Mouse (Mus musculus) cortical plate, adult 2 months (tissue): ENCODE data around the gene Sv2b. TPM values are rescaled to one million over a fixed set of nuclear protein-coding genes. Genes with fewer than 3 reads are reported as not detected.
"Not testable (repeated sequence)": the region's sequence is repeated elsewhere in the genome, so short reads cannot be mapped to it uniquely, and the experiment has no call there.

Experiments
- H3K27ac ChIP-seq: fragments of 200-500 bp; 2 replicates; pipeline ENCODE4 v1.5.1; 2012; ENCODE audit warnings: low read length, control low read depth, inconsistent platforms; ENCODE audit not compliant: insufficient read depth
- H3K4me1 ChIP-seq: fragments of 200-500 bp; 2 replicates; pipeline ENCODE4 v1.6.1; 2011; ENCODE audit warnings: low read length; ENCODE audit not compliant: control insufficient read depth, insufficient read depth
- H3K4me3 ChIP-seq: fragments of 200-500 bp; 2 replicates; pipeline ENCODE4 v1.5.1; 2011; ENCODE audit warnings: mild to moderate bottlenecking, low read length, control low read depth; ENCODE audit not compliant: insufficient read depth
- CTCF ChIP-seq: fragments of 200-500 bp; IDR thresholded peaks from 2 replicates; pipeline ENCODE4 v1.5.1; 2011; ENCODE audit warnings: mild to moderate bottlenecking, control low read depth, low read length; ENCODE audit not compliant: insufficient read depth; ENCODE audit errors: extremely low read depth
- POLR2A ChIP-seq: fragments of 200-500 bp; IDR thresholded peaks from 2 replicates; pipeline ENCODE4 v1.6.1; 2011; ENCODE audit warnings: mild to moderate bottlenecking, low read length, control low read depth; ENCODE audit not compliant: insufficient read depth; ENCODE audit errors: extremely low read depth
- polyA plus RNA-seq: library from polyadenylated mRNA; depleted of rRNA; stranded (reverse); fragments of >200 nt; gene quantifications from 2 replicates; pipeline ENCODE4 v1.2.3, GENCODE M21; 2012; rRNA removed

Sv2b gene
- 168 and 173 TPM in 2 replicates for polyA plus RNA-seq

- peak within 1 kb of the TSS; percentile 70 for H3K27ac ChIP-seq
- H3K4me1 ChIP-seq, result peaks cover 3% of the 10 kb centered on the region
- peak within 1 kb of the TSS; percentile 63 for H3K4me3 ChIP-seq
- no peak for TF ChIP-seq CTCF
- TF ChIP-seq POLR2A, result 0 out of 2 replicates have a peak, but pooled peaks have one; percentile 31
Measured at GRCm38 (mm10) chr7:75308457-75309312, at the start of gene Sv2b. TSS of gene Sv2b (minus strand) at chr7:75309262.

GRCm38 (mm10) chr7:75358284-75358851, 49.3 kb upstream of the Sv2b start:
- Histone ChIP-seq H3K4me3 (no peak overlapping the region), H3K4me1 (no peaks in the 10 kb centered on the region), H3K27ac (no peak overlapping the region)
- TF ChIP-seq CTCF (no peak), POLR2A (no peak)

GRCm38 (mm10) chr7:75355521-75355920, 46.5 kb upstream of the Sv2b start:
- TF ChIP-seq CTCF, result no peak
- no peak for TF ChIP-seq POLR2A
- no peaks in the 10 kb centered on the region for H3K4me1 ChIP-seq
- no peak overlapping the region for H3K27ac ChIP-seq

GRCm38 (mm10) chr7:75352777-75353374, 43.8 kb upstream of the Sv2b start:
- TF ChIP-seq POLR2A (no peak), CTCF (no peak)

More at GRCm38 (mm10) chr7:75355521-75355920, 46.5 kb upstream of the Sv2b start:
- no peak overlapping the region for H3K4me3 ChIP-seq

DNA sequence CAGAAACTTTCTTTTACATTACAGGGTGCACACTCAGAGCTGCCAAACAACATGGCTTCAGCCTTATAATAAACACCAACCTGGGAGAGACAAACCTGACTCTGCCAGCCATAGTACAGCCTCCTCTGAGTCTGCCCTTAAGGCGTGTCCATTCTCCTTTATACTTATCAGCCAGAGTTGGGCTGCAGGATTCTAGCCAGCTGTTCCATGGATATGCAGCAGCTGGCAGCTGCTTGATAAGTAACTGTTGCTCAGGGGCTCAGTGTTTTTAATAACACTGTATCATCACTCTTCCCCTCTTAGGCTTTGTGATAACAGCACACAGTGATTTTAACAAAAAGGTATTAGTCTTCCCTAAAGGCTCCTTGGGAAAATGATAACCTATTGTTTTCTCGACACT, 41.1 kb upstream of the Sv2b start:
- TF ChIP-seq POLR2A (no peak), CTCF (no peak)
- Histone ChIP-seq H3K27ac (no peak overlapping the region), H3K4me3 (no peak overlapping the region), H3K4me1 (no peaks in the 10 kb centered on the region)

More at GRCm38 (mm10) chr7:75352777-75353374, 43.8 kb upstream of the Sv2b start:
- Histone ChIP-seq H3K27ac (no peak overlapping the region), H3K4me3 (no peak overlapping the region), H3K4me1 (no peaks in the 10 kb centered on the region)

DNA sequence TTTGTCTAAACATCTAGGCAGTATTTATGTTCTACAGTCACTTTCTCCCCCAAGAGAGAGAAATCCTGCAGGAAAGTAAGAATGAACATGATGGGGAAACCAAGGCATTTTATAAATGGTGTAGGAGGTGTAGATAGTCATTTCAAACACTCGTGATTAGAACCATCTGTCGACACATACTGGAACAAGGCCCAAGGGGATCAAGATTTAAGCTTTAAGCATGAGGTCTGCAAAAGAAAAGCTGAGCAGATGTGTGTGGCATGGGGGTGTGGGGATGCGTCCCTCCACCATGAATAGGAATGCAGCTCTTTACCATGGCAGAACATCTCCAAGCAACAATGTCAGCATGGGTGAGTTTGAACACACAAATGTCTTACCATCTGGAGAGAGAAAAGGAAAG, 23.2 kb upstream of the Sv2b start:
- H3K4me3 ChIP-seq, result no peak overlapping the region
- TF ChIP-seq CTCF (no peak), POLR2A (no peak)
- peaks cover 2% of the 10 kb centered on the region; the same call in 1 of the 2 replicates for H3K4me1 ChIP-seq
- peak overlapping the region; percentile 35; the same call in 1 of the 2 replicates for H3K27ac ChIP-seq

DNA sequence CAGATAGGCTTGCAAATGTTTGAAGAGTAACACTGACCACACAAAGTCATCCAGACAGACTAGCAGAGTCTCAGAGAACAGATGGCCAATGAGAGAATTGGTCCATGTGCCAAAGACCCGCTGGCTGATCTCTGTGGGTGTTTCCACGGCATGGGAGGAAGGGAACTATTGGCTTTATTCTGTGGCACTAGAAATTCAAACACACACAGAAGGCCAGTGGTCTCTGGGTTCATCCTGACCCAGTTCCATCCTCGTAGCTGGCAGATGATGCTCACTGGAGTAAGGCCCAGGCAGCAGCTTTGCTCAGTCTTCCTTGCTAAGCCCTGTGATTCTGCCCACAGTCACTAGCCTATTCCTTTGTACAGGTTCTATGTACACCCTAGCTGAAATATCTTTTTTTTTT, 20.7 kb upstream of the Sv2b start:
- Histone ChIP-seq H3K4me3 (no peak overlapping the region), H3K27ac (no peak overlapping the region), H3K4me1 (peaks cover 2% of the 10 kb centered on the region; the same call in 1 of the 2 replicates)
- TF ChIP-seq CTCF (no peak), POLR2A (no peak)

GRCm38 (mm10) chr7:75328721-75329362, 19.8 kb upstream of the Sv2b start:
- TF ChIP-seq CTCF, result no peak
- no peak for TF ChIP-seq POLR2A
- Histone ChIP-seq H3K27ac (no peak overlapping the region), H3K4me3 (no peak overlapping the region), H3K4me1 (peaks cover 2% of the 10 kb centered on the region; the same call in 1 of the 2 replicates)

- TF ChIP-seq POLR2A, result no peak
- no peak for TF ChIP-seq CTCF
- Histone ChIP-seq H3K27ac (no peak overlapping the region), H3K4me1 (no peaks in the 10 kb centered on the region; the same call in 1 of the 2 replicates)
Measured at GRCm38 (mm10) chr7:75325273-75325672, 16.2 kb upstream of the Sv2b start.

GRCm38 (mm10) chr7:75322742-75323141, 13.7 kb upstream of the Sv2b start:
- not testable (repeated sequence) for H3K4me3 ChIP-seq, H3K27ac ChIP-seq, H3K4me1 ChIP-seq

More at GRCm38 (mm10) chr7:75325273-75325672, 16.2 kb upstream of the Sv2b start:
- no peak overlapping the region for H3K4me3 ChIP-seq
